Mouse (Mus musculus) limb, embryonic 14.5 days (tissue): ENCODE measurements at regions not wholly inside any gene's neighbourhood (a gene's known extent, or its start where the extent isn't known, plus 50 kb on each side); places are given as distances from the start of the nearest gene placed in this dataset.
A peak's percentile ranks its signal among the peaks of the same experiment; 100 is the strongest.

Experiments used
- ATAC-seq: fragments of 200-750 bp; cut with Nextera tagmentation; 2 replicates; pipeline ENCODE4 v1.8.0; 2017; ENCODE audit warnings: low read depth, moderate number of reproducible peaks, moderate TSS enrichment; ENCODE audit not compliant: low FRiP score
- DNase-seq: peaks from one replicate; pipeline ENCODE4 v3.0.0-alpha.2; 2015; ENCODE audit warnings: low spot score
- H3K27ac ChIP-seq: fragments of 300-500 bp; sonication (generic); replicated peaks from 2 replicates; pipeline ENCODE4 v1.5.1; 2014; ENCODE audit warnings: low read depth, mild to moderate bottlenecking, low read length, moderate library complexity, mixed read lengths
- H3K27me3 ChIP-seq: fragments of 300-500 bp; sonication (generic); 2 replicates; pipeline ENCODE4 v1.6.1; 2014; ENCODE audit warnings: low read length, mixed read lengths; ENCODE audit not compliant: control insufficient read depth, insufficient read depth
- H3K36me3 ChIP-seq: fragments of 300-500 bp; sonication (generic); 2 replicates; pipeline ENCODE4 v1.6.1; 2014; ENCODE audit warnings: mild to moderate bottlenecking, low read length, moderate library complexity, mixed read lengths; ENCODE audit not compliant: control insufficient read depth, insufficient read depth
- H3K4me1 ChIP-seq: fragments of 300-500 bp; sonication (generic); 2 replicates; pipeline ENCODE4 v1.6.1; 2014; ENCODE audit warnings: antibody characterized with exemption, low read length, mixed read lengths; ENCODE audit not compliant: control insufficient read depth, insufficient read depth
- H3K4me2 ChIP-seq: fragments of 300-500 bp; sonication (generic); replicated peaks from 2 replicates; pipeline ENCODE4 v1.6.1; 2014; ENCODE audit warnings: low read depth, mild to moderate bottlenecking, low read length, moderate library complexity; ENCODE audit not compliant: severe bottlenecking
- H3K4me3 ChIP-seq: fragments of 300-500 bp; sonication (generic); replicated peaks from 2 replicates; pipeline ENCODE4 v1.5.1; 2014; ENCODE audit warnings: low read length
- H3K9ac ChIP-seq: fragments of 300-500 bp; sonication (generic); 2 replicates; pipeline ENCODE4 v1.6.1; 2014; ENCODE audit warnings: mild to moderate bottlenecking, low read depth, low read length, moderate library complexity; ENCODE audit not compliant: severe bottlenecking
- H3K9me3 ChIP-seq: fragments of 300-500 bp; sonication (generic); 2 replicates; pipeline ENCODE4 v1.6.1; 2016; ENCODE audit warnings: low read length; ENCODE audit not compliant: control insufficient read depth
- POLR2A ChIP-seq: fragments of 200-500 bp; IDR thresholded peaks from 2 replicates; pipeline ENCODE4 v1.8.0; 2012; ENCODE audit warnings: inconsistent platforms, mild to moderate bottlenecking, moderate library complexity, borderline replicate concordance; ENCODE audit not compliant: insufficient read depth, insufficient read length; ENCODE audit errors: extremely low read depth
- WGBS: fragments of 180-500 bp; shearing (Covaris S2); extraction: QIAGEN DNeasy Blood & Tissue Kit; methylation state at CpG from one replicate; pipeline ENCODE4 v1.1.7; 2014; 5-methylcytosine and 5-hydroxymethylcytosine counted together

DNA sequence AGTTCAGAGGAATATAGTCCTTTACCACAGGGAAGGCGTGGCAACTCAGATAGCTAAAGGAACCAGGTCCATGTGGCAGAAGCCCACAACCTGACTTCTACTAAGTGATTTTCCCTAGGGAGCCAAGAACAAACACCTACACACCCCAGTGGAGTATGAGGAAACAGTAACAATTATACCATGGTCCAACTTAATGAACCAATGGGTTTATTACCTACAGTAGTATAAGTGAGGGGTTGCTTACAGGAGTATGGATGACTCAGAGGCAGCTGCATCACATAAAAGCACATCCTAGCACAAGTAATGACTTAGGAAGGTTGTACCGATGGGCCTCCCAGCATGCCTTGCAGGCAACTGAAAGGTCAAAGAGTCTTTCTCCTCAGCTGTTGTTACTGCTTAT lies 98.7 kb upstream of the Cul1 start:
- WGBS: 63% methylated on average over 2 of the region's 2 CpGs
- no peaks in the 10 kb centered on the region for H3K9me3 ChIP-seq

DNA sequence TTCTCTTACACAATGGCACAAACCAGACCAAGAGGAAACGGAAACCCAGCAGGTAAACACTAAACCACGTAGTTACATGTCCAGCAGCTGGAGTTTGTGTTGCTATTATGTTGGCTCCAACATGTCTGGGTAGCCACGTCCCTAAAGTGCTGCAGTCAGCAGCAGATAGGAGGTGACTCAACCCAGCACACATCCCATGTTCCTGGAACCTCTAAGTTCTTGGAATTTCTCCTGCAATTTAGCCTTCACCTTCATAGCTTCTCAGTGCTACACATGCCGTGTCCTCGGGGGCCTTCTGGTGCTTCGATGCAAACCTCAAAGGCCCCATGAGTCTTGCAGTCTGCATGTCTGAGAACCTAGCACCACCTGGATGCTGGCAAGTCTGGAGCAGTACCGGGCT lies 97.7 kb upstream of the Cul1 start:
- DNase-seq (no peak), ATAC-seq (no peak)
- Histone ChIP-seq H3K9ac (no peak overlapping the region), H3K9me3 (no peaks in the 10 kb centered on the region), H3K4me1 (no peaks in the 10 kb centered on the region), H3K36me3 (no peaks in the 10 kb centered on the region), H3K27ac (no peak overlapping the region), H3K4me3 (no peak overlapping the region), H3K4me2 (no peak overlapping the region), H3K27me3 (no peaks in the 10 kb centered on the region)
- 62% methylated on average over 7 of the region's 7 CpGs for WGBS
- no peak for TF ChIP-seq POLR2A

More for the DNA sequence above, 98.7 kb upstream of the Cul1 start:
- Histone ChIP-seq H3K9ac (no peak overlapping the region), H3K4me1 (no peaks in the 10 kb centered on the region), H3K27ac (no peak overlapping the region), H3K27me3 (no peaks in the 10 kb centered on the region), H3K36me3 (no peaks in the 10 kb centered on the region), H3K4me3 (no peak overlapping the region), H3K4me2 (no peak overlapping the region)
- TF ChIP-seq POLR2A: no peak
- no peak for DNase-seq
- no peak for ATAC-seq

GRCm38 (mm10) chr6:47356500-47356899 lies 96.7 kb upstream of the Cul1 start:
- 79% methylated on average over 7 of the region's 7 CpGs for WGBS

DNA sequence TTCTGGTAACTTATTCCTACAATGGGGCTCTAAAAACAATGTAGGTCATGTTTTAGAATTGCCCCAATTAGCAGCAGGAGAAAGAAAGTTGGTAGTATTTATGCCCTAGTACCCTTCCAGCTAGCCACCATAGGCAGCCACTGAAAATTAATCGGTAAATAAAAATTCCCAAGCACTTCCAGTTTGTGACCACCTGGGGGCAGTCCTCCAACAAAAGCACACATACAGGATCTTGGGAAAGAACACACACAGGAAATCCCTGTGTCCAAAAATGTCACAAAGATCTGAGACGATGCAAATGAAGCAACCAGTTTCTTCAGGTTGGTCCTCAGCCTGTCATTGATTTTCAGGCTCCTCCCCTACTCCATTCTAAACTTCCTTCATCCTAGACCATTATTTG lies 94.5 kb upstream of the Cul1 start:
- Histone ChIP-seq H3K4me3 (no peak overlapping the region), H3K4me2 (no peak overlapping the region), H3K36me3 (no peaks in the 10 kb centered on the region), H3K27ac (no peak overlapping the region), H3K9me3 (no peaks in the 10 kb centered on the region), H3K4me1 (no peaks in the 10 kb centered on the region), H3K9ac (no peak overlapping the region), H3K27me3 (no peaks in the 10 kb centered on the region)
- no peak for DNase-seq
- 42% methylated on average over 2 of the region's 2 CpGs for WGBS
- ATAC-seq: no peak
- TF ChIP-seq POLR2A: no peak

More at GRCm38 (mm10) chr6:47356500-47356899, 96.7 kb upstream of the Cul1 start:
- Histone ChIP-seq H3K27me3 (no peaks in the 10 kb centered on the region), H3K36me3 (no peaks in the 10 kb centered on the region), H3K4me1 (no peaks in the 10 kb centered on the region), H3K4me3 (no peak overlapping the region), H3K9me3 (no peaks in the 10 kb centered on the region), H3K9ac (no peak overlapping the region), H3K27ac (no peak overlapping the region), H3K4me2 (no peak overlapping the region)
- no peak for ATAC-seq
- no peak for TF ChIP-seq POLR2A
- no peak for DNase-seq

- H3K4me1 ChIP-seq: no peaks in the 10 kb centered on the region
- no peak overlapping the region for H3K4me3 ChIP-seq
- ATAC-seq: peak; percentile 45; the same call in 1 of the 2 replicates
- no peak overlapping the region for H3K4me2 ChIP-seq
- no peak for TF ChIP-seq POLR2A
- no peaks in the 10 kb centered on the region for H3K9me3 ChIP-seq
- no peak overlapping the region for H3K9ac ChIP-seq
- peak; percentile 49 for DNase-seq
- no peak overlapping the region for H3K27ac ChIP-seq
- H3K27me3 ChIP-seq: no peaks in the 10 kb centered on the region
- H3K36me3 ChIP-seq: no peaks in the 10 kb centered on the region
- 78% methylated on average over 1 of the region's 1 CpGs for WGBS
Measured at GRCm38 (mm10) chr6:47364002-47364401, 89.2 kb upstream of the Cul1 start.

DNA sequence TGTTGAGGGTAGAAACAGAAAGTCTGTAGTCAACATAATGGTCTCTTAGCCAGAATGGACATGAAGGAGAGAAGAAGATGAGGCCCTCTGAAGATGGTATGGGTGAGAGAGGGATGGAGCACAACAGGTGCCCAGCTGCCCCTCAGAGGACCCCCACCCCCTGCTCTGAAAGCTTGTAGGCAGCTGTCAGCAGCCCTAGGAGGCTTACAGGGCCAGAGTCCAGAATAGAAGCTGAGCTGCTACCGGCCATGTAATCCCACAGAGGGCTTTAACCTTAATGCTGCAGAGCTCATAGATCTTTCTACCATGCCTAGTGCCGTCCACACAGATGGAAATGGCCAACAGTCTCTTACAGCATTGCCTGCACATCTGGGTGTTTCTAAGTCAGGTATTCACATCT lies 88.6 kb upstream of the Cul1 start:
- 45% methylated on average over 2 of the region's 2 CpGs for whole genome bisulfite sequencing
- Histone ChIP-seq H3K36me3 (no peaks in the 10 kb centered on the region), H3K4me2 (no peak overlapping the region), H3K4me3 (no peak overlapping the region), H3K27me3 (no peaks in the 10 kb centered on the region), H3K9me3 (no peaks in the 10 kb centered on the region), H3K27ac (no peak overlapping the region), H3K9ac (no peak overlapping the region), H3K4me1 (no peaks in the 10 kb centered on the region)
- no peak for TF ChIP-seq POLR2A
- ATAC-seq (peak; percentile 66), DNase-seq (peak; percentile 15)
